Mouse (Mus musculus): Measurements from ENCODE around the gene Mbd3.

GRCm38 (mm10) chr10:80352727-80353126 is 46.6 kb downstream of the Mbd3 start:
- TF ChIP-seq CTCF (IDR thresholded peaks at IDR 0.05; ENCODE audit: low read depth) (no peak), EP300 (optimal IDR thresholded peaks at IDR 0.05) (no peak)

Data from stomach, postnatal 0 days (tissue).